Mouse (Mus musculus): ENCODE measurements around the gene Cd99l2.

GRCm38 (mm10) chrX:71434448-71434847 is 58.2 kb downstream of the Cd99l2 start:
- TF ChIP-seq MAFK (IDR thresholded peaks at IDR 0.05; ENCODE audit: insufficient read depth, low read depth, low read length): no peak
- TF ChIP-seq ZC3H11A (IDR thresholded peaks at IDR 0.05; ENCODE audit: borderline replicate concordance, low read depth, low read length): no peak
- TF ChIP-seq ZNF384 (IDR thresholded peaks at IDR 0.05; ENCODE audit: low read depth, low read length): no peak
- TF ChIP-seq HCFC1 (IDR thresholded peaks at IDR 0.05; ENCODE audit: borderline replicate concordance, insufficient read depth, low read length): no peak

All from ES-E14 (cell line).